Mouse (Mus musculus): Measurements from ENCODE around the gene Grin2b.
A peak's percentile ranks its signal among the peaks of the same experiment; 100 is the strongest.
"Not testable (repeated sequence)": the region's sequence is repeated elsewhere in the genome, so short reads cannot be mapped to it uniquely, and the experiment has no call there.

Grin2b gene

DNA sequence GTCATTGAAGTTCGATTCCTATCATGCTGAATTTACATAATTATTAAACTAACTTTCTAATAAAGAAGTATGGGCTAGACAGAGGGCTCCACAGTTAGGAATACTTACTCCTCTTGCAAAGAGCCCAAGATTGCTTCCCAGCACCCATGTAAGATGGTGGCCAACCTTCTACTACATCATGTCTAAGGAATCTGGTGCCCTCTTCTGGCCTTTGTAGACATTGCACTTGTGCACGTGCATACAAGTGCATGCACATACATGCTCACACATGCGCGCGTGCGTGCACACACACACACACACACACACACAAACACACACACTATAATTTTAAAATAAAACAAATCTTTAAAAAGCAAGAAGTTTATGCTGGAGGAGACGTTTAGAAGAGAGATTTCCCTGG, 481.8 kb downstream of the Grin2b start:
- no peak for DNase-seq (ENCODE audit: low spot score in 2 of 2)

DNA sequence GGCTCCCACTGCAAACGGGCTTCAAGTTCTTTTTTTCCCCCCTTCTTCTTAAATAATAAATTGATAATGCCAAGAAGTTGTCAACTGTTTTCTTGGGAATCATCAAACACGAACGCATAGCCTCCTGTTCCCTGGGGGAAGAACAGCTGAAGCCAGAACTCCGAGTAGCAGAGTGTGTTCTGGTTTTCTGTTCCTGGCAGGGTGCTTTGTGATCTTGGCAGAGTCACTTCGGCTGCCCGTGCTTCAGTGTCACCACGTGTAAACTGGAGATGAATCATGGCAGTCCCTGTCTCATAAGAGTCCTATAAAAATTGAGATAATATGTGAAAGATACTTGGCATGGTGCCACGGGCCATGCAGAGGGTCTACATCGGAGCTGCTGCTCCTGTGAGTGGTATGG, 485.4 kb downstream of the Grin2b start:
- DNase-seq (ENCODE audit: low spot score in 2 of 2), result peak in 1 of 2 experiments; percentile 20

- no peak for DNase-seq (ENCODE audit: low spot score in 2 of 2)
These were observed 489.1 kb downstream of the Grin2b start for GRCm38 (mm10) chr6:135684206-135684605.

GRCm38 (mm10) chr6:135681423-135681822, 491.9 kb downstream of the Grin2b start:
- DNase-seq (ENCODE audit: low spot score in 2 of 2), result not testable (repeated sequence)

- no peak for DNase-seq (ENCODE audit: low spot score in 2 of 2)
These were observed 493.1 kb downstream of the Grin2b start for GRCm38 (mm10) chr6:135680105-135680710.

GRCm38 (mm10) chr6:135674380-135674779, 498.9 kb downstream of the Grin2b start:
- no peak for DNase-seq (ENCODE audit: low spot score in 2 of 2)

DNA sequence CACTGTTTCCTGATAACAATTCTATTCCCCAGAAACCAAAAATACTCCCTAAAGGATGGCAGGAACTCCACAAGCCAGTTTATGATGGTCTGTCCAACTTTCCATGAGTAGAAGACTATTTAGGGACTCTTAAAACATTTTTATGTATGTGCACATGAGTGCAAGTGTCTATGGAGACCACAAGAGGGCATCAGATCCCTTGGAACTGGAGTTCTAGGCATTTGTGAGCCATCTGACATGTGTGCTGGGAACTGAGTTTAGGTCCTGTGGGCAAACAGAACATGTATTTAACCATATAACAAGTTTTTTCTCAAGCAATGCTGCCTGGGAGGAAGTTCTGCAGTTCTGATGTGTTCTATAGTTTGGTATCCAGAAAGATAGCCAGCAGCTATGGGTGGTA, 501.3 kb downstream of the Grin2b start:
- no peak for DNase-seq (ENCODE audit: low spot score in 2 of 2)
